Mouse (Mus musculus) olfactory bulb, adult 2 months (tissue): ENCODE results near the gene Zfp770.

ENCODE experiments used
- CTCF ChIP-seq: fragments of 200-500 bp; IDR thresholded peaks from 2 replicates; pipeline ENCODE4 v1.5.1; 2012; ENCODE audit warnings: low read depth, mild to moderate bottlenecking, low read length, moderate library complexity; ENCODE audit not compliant: insufficient read depth
- POLR2A ChIP-seq: fragments of 200-500 bp; IDR thresholded peaks from 2 replicates; pipeline ENCODE4 v1.6.1; 2012; ENCODE audit warnings: mild to moderate bottlenecking, low read depth, low read length, moderate library complexity; ENCODE audit not compliant: insufficient read depth

DNA sequence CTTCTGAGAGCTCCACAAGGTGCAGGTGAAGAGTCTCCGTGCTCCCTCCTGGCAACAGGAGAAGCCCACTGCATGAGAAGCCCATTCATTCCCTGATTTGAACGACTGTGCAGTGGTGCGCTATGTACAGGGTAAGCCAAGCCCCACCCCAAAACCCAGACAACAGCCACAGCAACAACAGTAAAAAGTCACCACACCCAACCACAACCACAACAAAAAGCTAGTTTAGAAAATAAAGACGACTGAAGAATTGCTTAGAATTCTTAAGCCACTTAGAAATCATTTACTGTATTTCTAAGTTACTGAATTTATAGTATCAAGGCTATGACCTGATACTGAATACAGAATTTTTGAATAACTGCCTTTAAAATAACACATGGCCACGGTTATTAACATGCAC, 56.4 kb downstream of the Zfp770 start:
- TF ChIP-seq CTCF (no peak), POLR2A (no peak)
